Mouse (Mus musculus): ENCODE measurements around the gene Apobr. TPM values are rescaled to one million over a fixed set of nuclear protein-coding genes. Genes with fewer than 3 reads are reported as not detected.

Gene Apobr
- polyA plus RNA-seq, 1 experiment from 2014 or later: 1.4 TPM

DNA sequence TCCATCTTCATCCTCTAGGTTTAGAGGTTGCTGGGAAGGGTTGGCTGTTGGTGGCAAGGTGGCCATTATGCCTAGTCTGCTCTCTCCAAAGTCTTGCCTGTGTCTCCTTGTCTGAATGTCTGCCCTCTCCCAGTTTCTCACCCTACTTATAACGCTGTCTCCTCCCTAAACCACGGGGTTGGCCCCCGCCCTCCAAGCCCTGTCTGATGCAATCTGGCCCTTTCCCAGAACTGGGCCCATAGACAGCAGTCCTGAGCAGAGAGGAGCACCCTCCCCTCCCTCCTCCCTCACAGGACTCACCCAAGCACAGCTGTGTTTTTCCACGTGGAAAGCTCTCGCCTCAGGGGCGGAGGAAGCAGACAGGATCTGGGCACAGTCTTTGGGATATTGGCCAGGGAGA is 40.6 kb downstream of the Apobr start:
- H3K36me3 ChIP-seq (ENCODE audit: control insufficient read depth, insufficient read depth, low read length): no peaks in the 10 kb centered on the region
- H3K9ac ChIP-seq (ENCODE audit: low read depth, low read length): no peak overlapping the region
- peaks cover 33% of the 10 kb centered on the region for H3K4me1 ChIP-seq (replicated peaks; ENCODE audit: control insufficient read depth, insufficient read depth, low read length)
- H3K27me3 ChIP-seq (replicated peaks; ENCODE audit: control insufficient read depth, insufficient read depth, low read length): no peaks in the 10 kb centered on the region
- H3K27ac ChIP-seq (ENCODE audit: low read depth, low read length): no peak overlapping the region
- no peaks in the 10 kb centered on the region for H3K9me3 ChIP-seq (ENCODE audit: control insufficient read depth, low read length)
- H3K4me3 ChIP-seq (ENCODE audit: low read depth, low read length): no peak overlapping the region
- WGBS: 42% methylated on average over 6 of the region's 6 CpGs
- H3K4me2 ChIP-seq: peak overlapping the region; percentile 5
- peak; percentile 82 for ATAC-seq (replicated peaks; ENCODE audit: low FRiP score)
- peak; percentile 49 for DNase-seq (ENCODE audit: low spot score)

DNA sequence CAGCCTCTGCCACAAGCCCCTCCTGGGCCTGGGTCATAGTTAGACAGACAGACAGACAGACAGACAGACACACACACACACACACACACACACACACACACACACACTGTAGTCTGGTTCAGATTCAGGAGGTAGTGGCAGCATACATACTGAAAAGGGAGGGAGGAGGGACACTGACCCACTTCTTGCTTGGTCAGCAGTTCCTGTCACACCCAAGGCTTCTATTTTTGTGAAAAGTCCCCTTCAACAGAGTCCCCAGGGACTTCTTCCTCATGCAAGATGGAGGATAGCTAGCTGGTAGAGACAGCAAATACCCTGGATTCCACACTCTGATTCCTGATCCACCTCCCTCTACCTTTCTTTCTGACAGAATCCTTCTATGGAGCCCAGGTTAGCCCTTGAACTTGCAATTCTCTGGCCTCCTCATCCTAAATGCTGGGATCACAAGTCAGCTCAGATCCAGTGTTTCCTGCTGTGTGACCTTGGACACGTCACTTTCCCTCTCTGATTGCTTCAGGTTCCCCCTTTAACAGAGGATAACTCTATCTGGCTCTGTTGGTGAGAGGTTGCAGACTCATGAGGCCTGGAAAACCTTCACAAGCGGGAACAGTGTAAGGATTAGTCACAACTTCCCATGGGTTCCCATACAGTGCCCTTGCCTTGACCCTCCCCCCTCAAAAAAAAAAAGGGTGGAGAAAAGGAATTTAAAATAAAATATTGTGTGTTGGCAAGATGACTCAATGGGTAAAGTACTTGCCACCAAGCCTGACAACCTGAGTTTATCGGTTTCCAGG is 41.3 kb downstream of the Apobr start:
- Histone ChIP-seq H3K27ac (ENCODE audit: low read depth, low read length) (no peak overlapping the region), H3K36me3 (ENCODE audit: control insufficient read depth, insufficient read depth, low read length) (no peaks in the 10 kb centered on the region), H3K4me1 (replicated peaks; ENCODE audit: control insufficient read depth, insufficient read depth, low read length) (peaks cover 33% of the 10 kb centered on the region), H3K4me2 (peak overlapping the region; percentile 5), H3K9ac (ENCODE audit: low read depth, low read length) (no peak overlapping the region), H3K9me3 (ENCODE audit: control insufficient read depth, low read length) (no peaks in the 10 kb centered on the region), H3K4me3 (ENCODE audit: low read depth, low read length) (no peak overlapping the region), H3K27me3 (replicated peaks; ENCODE audit: control insufficient read depth, insufficient read depth, low read length) (no peaks in the 10 kb centered on the region)
- ATAC-seq (replicated peaks; ENCODE audit: low FRiP score) (no peak), DNase-seq (ENCODE audit: low spot score) (no peak)
- WGBS: 80% methylated on average over 3 of the region's 3 CpGs

DNA sequence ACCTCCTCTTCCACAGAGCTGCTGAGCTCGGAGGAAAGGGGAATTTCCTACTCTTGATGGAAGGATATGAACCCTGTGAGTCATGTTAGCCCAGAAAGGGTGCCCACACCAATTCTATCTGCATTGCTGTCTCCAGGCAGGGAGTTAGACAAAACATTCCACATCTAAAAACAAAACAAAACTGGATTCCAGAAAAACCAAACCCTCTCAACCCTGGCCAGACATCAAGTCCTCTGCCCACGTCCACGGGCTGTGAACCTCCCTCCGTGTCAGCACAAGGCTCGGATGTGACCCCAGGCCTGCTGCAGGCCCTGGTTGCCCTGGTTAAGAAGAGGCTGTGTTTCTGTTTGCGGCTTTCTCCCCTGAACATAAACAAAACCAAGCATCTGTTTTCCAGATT is 43.4 kb downstream of the Apobr start:
- DNase-seq (ENCODE audit: low spot score) (no peak), ATAC-seq (replicated peaks; ENCODE audit: low FRiP score) (no peak)
- Histone ChIP-seq H3K4me1 (replicated peaks; ENCODE audit: control insufficient read depth, insufficient read depth, low read length) (peaks cover 22% of the 10 kb centered on the region), H3K4me3 (ENCODE audit: low read depth, low read length) (no peak overlapping the region), H3K27me3 (replicated peaks; ENCODE audit: control insufficient read depth, insufficient read depth, low read length) (no peaks in the 10 kb centered on the region), H3K9ac (ENCODE audit: low read depth, low read length) (no peak overlapping the region), H3K4me2 (no peak overlapping the region), H3K9me3 (ENCODE audit: control insufficient read depth, low read length) (no peaks in the 10 kb centered on the region), H3K27ac (ENCODE audit: low read depth, low read length) (no peak overlapping the region), H3K36me3 (ENCODE audit: control insufficient read depth, insufficient read depth, low read length) (no peaks in the 10 kb centered on the region)
- WGBS: 70% methylated on average over 6 of the region's 6 CpGs

DNA sequence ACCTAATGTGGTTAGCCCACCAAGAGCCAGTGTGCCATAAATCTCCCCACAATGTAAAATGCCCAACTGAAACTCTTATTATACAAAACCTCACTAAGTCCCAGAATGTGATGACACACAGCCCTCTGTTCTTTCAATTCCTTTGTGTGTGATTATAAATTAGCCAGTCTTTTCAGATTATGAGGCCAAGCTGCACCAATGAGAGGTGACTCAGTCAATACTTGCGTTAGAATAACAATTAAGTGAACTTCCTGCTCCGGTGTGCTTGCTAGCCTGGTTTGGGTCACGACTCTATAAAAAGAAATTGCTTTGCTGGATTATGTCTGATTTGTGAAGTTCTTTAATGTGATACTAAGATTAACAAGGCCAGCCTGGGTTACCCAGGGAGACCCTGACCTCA is 45.2 kb downstream of the Apobr start:
- H3K4me1 ChIP-seq (replicated peaks; ENCODE audit: control insufficient read depth, insufficient read depth, low read length): peaks cover 16% of the 10 kb centered on the region; the same call in 1 of the 2 replicates
- H3K36me3 ChIP-seq (ENCODE audit: control insufficient read depth, insufficient read depth, low read length): no peaks in the 10 kb centered on the region
- H3K9ac ChIP-seq (ENCODE audit: low read depth, low read length): no peak overlapping the region
- 63% methylated on average over 3 of the region's 3 CpGs for WGBS
- H3K4me3 ChIP-seq (ENCODE audit: low read depth, low read length): no peak overlapping the region
- H3K27ac ChIP-seq (ENCODE audit: low read depth, low read length): no peak overlapping the region
- ATAC-seq (replicated peaks; ENCODE audit: low FRiP score) (no peak), DNase-seq (ENCODE audit: low spot score) (no peak)
- H3K9me3 ChIP-seq (ENCODE audit: control insufficient read depth, low read length): no peaks in the 10 kb centered on the region
- H3K27me3 ChIP-seq (replicated peaks; ENCODE audit: control insufficient read depth, insufficient read depth, low read length): no peaks in the 10 kb centered on the region
- no peak overlapping the region for H3K4me2 ChIP-seq

DNA sequence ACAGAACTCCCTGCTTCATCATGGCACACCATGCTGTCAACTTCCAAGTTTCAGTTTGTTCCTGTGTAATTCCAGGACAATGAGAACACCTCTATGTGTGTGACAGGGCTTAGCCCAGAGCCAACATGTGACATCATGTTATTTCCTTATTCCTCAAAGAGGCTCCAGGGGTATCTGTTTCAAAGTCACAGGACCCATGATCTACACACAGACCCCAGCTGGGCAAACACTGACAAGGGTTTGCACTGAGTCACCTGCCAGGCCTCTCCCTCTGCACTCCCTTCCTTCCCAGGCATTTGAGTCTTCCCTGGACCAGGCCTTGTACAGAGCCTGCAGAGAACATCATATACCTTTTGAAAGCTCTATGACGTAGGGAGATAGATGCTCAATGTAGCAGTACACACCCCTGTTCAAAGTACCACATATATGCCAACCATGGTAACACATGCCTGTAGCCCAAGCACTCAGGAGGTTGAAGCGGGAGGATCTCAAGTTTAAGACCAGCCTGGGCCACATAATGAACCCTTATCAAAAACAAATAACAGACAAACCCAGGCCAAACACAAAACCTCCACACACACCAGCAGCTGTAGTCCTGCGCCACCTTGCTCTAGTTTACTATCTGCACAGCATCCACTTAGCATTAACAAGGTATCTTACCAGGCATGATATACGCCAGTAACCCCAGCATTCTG is 46.2 kb downstream of the Apobr start, which contains the start of gene Nupr1:
Gene Nupr1, minus strand, starts transcription at position 38 of the 695 bp plus-strand sequence.
- H3K27ac ChIP-seq (ENCODE audit: low read depth, low read length): no peak within 1 kb of the TSS
- H3K4me3 ChIP-seq (ENCODE audit: low read depth, low read length): no peak within 1 kb of the TSS
- H3K9ac ChIP-seq (ENCODE audit: low read depth, low read length): no peak within 1 kb of the TSS
- H3K36me3 ChIP-seq (ENCODE audit: control insufficient read depth, insufficient read depth, low read length): no peaks in the 10 kb centered on the region
- ATAC-seq (replicated peaks; ENCODE audit: low FRiP score) (no peak), DNase-seq (ENCODE audit: low spot score) (no peak)
- H3K9me3 ChIP-seq (ENCODE audit: control insufficient read depth, low read length): no peaks in the 10 kb centered on the region
- H3K4me1 ChIP-seq (replicated peaks; ENCODE audit: control insufficient read depth, insufficient read depth, low read length): peaks cover 8% of the 10 kb centered on the region; the same call in 1 of the 2 replicates
- H3K4me2 ChIP-seq: no peak within 1 kb of the TSS
- 90% methylated on average over 4 of the region's 4 CpGs for WGBS
- no peaks in the 10 kb centered on the region for H3K27me3 ChIP-seq (replicated peaks; ENCODE audit: control insufficient read depth, insufficient read depth, low read length)

DNA sequence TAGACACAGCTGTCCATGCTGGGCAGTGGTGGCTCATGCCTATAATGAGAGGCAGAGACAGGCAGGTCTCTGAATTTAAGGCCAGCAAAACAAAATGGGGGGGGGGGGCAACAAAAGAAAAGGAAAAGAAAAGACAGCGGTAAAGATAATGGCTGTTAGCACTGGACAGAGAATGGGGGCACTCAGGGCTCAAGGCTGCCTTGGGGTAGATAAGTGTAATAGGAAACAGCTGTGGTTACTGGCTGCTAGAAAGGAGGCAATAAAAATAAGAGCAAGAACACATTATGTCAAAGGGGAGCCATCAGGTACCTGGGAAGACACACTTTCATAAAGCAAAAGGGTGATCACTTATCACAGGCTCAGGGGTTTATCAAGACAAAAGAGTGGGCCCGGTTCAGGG is 47.7 kb downstream of the Apobr start:
- Histone ChIP-seq H3K27ac (ENCODE audit: low read depth, low read length) (no peak overlapping the region; the same call in 1 of the 2 replicates), H3K9ac (ENCODE audit: low read depth, low read length) (no peak overlapping the region), H3K36me3 (ENCODE audit: control insufficient read depth, insufficient read depth, low read length) (no peaks in the 10 kb centered on the region), H3K4me2 (no peak overlapping the region), H3K9me3 (ENCODE audit: control insufficient read depth, low read length) (no peaks in the 10 kb centered on the region), H3K27me3 (replicated peaks; ENCODE audit: control insufficient read depth, insufficient read depth, low read length) (no peaks in the 10 kb centered on the region), H3K4me1 (replicated peaks; ENCODE audit: control insufficient read depth, insufficient read depth, low read length) (peaks cover 6% of the 10 kb centered on the region; the same call in 1 of the 2 replicates), H3K4me3 (ENCODE audit: low read depth, low read length) (no peak overlapping the region)
- DNase-seq (ENCODE audit: low spot score) (no peak), ATAC-seq (replicated peaks; ENCODE audit: low FRiP score) (peak; percentile 61)
- WGBS: 44% methylated on average over 2 of the region's 2 CpGs

DNA sequence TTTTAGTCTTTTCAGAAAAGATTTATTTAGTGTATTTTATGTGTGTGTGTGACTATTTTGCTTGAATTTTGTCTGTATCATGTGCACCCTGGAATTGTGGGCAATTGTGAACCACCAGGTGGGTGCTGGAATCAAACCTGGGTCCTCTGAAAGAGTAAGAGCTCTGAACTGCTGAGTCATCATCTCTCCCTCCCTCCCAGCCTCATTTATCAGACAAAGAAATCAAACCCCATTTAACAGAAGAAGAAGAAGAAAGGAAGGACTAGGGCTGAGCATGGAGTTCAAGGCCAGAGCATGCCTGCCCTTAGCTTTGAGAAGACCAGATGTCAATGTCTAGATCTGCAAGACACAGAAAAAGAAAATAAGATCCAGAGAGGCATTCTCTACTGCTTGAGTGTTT is 50.6 kb downstream of the Apobr start:
- no peaks in the 10 kb centered on the region for H3K27me3 ChIP-seq (replicated peaks; ENCODE audit: control insufficient read depth, insufficient read depth, low read length)
- no peak overlapping the region for H3K27ac ChIP-seq (ENCODE audit: low read depth, low read length)
- H3K36me3 ChIP-seq (ENCODE audit: control insufficient read depth, insufficient read depth, low read length): no peaks in the 10 kb centered on the region
- no peak overlapping the region for H3K4me3 ChIP-seq (ENCODE audit: low read depth, low read length)
- no peak overlapping the region for H3K9ac ChIP-seq (ENCODE audit: low read depth, low read length)
- ATAC-seq (replicated peaks; ENCODE audit: low FRiP score): no peak
- no peak overlapping the region for H3K4me2 ChIP-seq
- peaks cover 6% of the 10 kb centered on the region; the same call in 1 of the 2 replicates for H3K4me1 ChIP-seq (replicated peaks; ENCODE audit: control insufficient read depth, insufficient read depth, low read length)
- H3K9me3 ChIP-seq (ENCODE audit: control insufficient read depth, low read length): no peaks in the 10 kb centered on the region
- DNase-seq (ENCODE audit: low spot score): no peak

DNA sequence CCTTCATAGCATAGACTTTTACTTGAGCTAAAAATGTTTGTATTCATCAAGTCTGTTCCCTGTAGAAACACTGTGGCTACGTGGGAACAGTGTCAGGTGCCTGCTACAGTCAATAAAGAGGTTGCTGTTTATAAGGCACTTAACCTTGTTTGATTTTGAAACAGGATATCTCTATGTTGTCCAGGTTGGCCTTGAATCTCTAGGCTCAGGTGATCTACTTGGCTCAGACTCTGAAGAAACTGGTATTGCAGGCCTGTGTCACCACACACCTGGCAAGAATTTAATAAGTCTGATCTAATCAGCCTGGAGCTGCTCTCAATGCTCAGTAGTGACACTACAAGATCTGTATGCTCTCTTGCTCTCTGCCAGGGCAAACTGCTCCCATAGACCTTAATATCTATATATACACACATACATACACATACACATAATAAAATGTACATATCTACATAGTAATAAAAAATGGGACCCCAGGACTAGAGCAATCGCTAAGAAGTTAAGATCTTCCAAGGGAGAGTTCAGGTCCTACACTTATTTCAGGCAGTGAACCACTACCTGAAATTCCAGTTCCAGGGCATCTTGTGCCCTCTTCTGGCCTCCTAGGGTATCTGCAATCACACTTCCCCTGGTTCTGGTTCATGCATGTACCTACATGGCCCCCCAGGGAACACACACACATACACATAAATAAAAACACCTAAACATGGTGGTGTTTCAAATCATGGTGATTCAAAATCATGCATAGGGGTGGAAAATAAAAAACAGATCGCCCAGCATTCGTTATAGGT is 52.2 kb downstream of the Apobr start:
- Histone ChIP-seq H3K36me3 (ENCODE audit: control insufficient read depth, insufficient read depth, low read length) (no peaks in the 10 kb centered on the region), H3K9me3 (ENCODE audit: control insufficient read depth, low read length) (no peaks in the 10 kb centered on the region), H3K4me2 (no peak overlapping the region), H3K9ac (ENCODE audit: low read depth, low read length) (no peak overlapping the region), H3K4me1 (replicated peaks; ENCODE audit: control insufficient read depth, insufficient read depth, low read length) (peaks cover 5% of the 10 kb centered on the region; the same call in 1 of the 2 replicates), H3K27ac (ENCODE audit: low read depth, low read length) (no peak overlapping the region), H3K27me3 (replicated peaks; ENCODE audit: control insufficient read depth, insufficient read depth, low read length) (no peaks in the 10 kb centered on the region), H3K4me3 (ENCODE audit: low read depth, low read length) (no peak overlapping the region)
- DNase-seq (ENCODE audit: low spot score): no peak
- WGBS: 13% methylated on average over 4 of the region's 4 CpGs
- ATAC-seq (replicated peaks; ENCODE audit: low FRiP score): no peak
